Mouse (Mus musculus): ENCODE measurements around the gene Rrp1b.
"Not testable (repeated sequence)": the region's sequence is repeated elsewhere in the genome, so short reads cannot be mapped to it uniquely, and the experiment has no call there.

Gene Rrp1b

GRCm38 (mm10) chr17:32091364-32092240 lies 55.7 kb downstream of the Rrp1b start:
- DNase-seq = peak; percentile 17 to 28

- DNase-seq = no peak
Measured at GRCm38 (mm10) chr17:32092241-32092619, 56.3 kb downstream of the Rrp1b start.

- DNase-seq = no peak
Measured at GRCm38 (mm10) chr17:32092895-32093294, 57.0 kb downstream of the Rrp1b start.

- no peak for DNase-seq
Measured at GRCm38 (mm10) chr17:32097676-32098075, 61.8 kb downstream of the Rrp1b start.

GRCm38 (mm10) chr17:32098905-32099304 lies 63.0 kb downstream of the Rrp1b start:
- not testable (repeated sequence) for DNase-seq

- no peak for DNase-seq
Measured at GRCm38 (mm10) chr17:32099574-32099942, 63.7 kb downstream of the Rrp1b start.

- peak; percentile 63 to 65 for DNase-seq
Measured at GRCm38 (mm10) chr17:32099943-32100586, 64.2 kb downstream of the Rrp1b start.

- no peak for DNase-seq
Measured at GRCm38 (mm10) chr17:32103054-32103453, 67.2 kb downstream of the Rrp1b start.

GRCm38 (mm10) chr17:32106358-32106757 lies 70.5 kb downstream of the Rrp1b start:
- no peak for DNase-seq

- no peak for DNase-seq
Measured at GRCm38 (mm10) chr17:32107877-32108276, 72.0 kb downstream of the Rrp1b start.

GRCm38 (mm10) chr17:32108320-32109011 lies 72.6 kb downstream of the Rrp1b start:
- not testable (repeated sequence) for DNase-seq

GRCm38 (mm10) chr17:32109201-32109940 lies 73.5 kb downstream of the Rrp1b start:
- DNase-seq = no peak

- no peak for DNase-seq
Measured at GRCm38 (mm10) chr17:32110424-32110823, 74.5 kb downstream of the Rrp1b start.

- DNase-seq = no peak
Measured at GRCm38 (mm10) chr17:32110980-32111780, 75.3 kb downstream of the Rrp1b start.

Measured in cerebellum, adult 18-20 months (tissue).